ENCODE assay signal across 10 mouse cellular contexts in the genomic region with DNA sequence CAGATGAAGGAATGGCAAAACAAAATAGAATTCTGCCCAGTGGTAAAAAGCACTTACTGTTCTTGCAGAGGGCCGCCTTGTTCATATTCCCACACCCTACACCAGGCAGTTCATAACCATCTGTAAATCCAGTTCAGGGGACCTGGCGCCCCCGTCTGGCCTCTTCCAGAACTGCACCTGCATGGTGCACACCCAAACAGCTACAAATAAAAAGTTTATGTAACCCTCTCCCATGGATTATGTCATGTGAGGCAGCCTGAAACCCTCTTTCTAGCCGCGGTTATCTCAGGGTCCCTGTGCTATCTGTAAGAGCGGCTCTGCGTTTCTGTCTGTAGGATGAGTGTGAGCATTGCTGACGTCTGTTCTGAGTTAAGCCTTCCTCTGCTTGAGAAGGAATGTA. TPM values are rescaled to one million over a fixed set of nuclear protein-coding genes. Genes with fewer than 3 reads are reported as not detected.
A peak's percentile ranks its signal among the peaks of the same experiment; 100 is the strongest.
DNase-seq lines count a peak whose midpoint lies in the region; ATAC-seq and TF ChIP-seq lines count a peak whose summit lies in the region.
"Had no signal": no experiment of that assay in that cellular context is flagged by ENCODE, and none has a peak within 500 bp of the region (broad histone marks: within the 10 kb centered on the region; RNA-seq: fewer than 3 reads in every experiment).

No protein-coding gene starts in this region.

- TF ChIP-seq CTCF in E14TG2a.4 (conservative IDR thresholded peaks at IDR 0.05; ENCODE audit: low read length), result peak; percentile 99

- no peaks in the 10 kb centered on the region for H3K27me3 ChIP-seq in kidney, embryonic 16.5 days (ENCODE audit: insufficient read depth, low read length)
- H3K27me3 ChIP-seq in E14TG2a.4 (ENCODE audit: insufficient read depth, low read length), result peaks cover 14% of the 10 kb centered on the region; the same call in 1 of the 2 replicates
- H3K27me3 ChIP-seq in heart, embryonic 10.5 days (ENCODE audit: insufficient read depth, poor library complexity, severe bottlenecking), result no peaks in the 10 kb centered on the region
- H3K27me3 ChIP-seq in limb, embryonic 10.5 days (ENCODE audit: low read depth, poor library complexity, severe bottlenecking), result no peaks in the 10 kb centered on the region
- no peaks in the 10 kb centered on the region for H3K27me3 ChIP-seq in forebrain, embryonic 16.5 days (replicated peaks; ENCODE audit: control insufficient read depth, insufficient read depth, low read length)
- H3K27me3 ChIP-seq: embryonic facial prominence, embryonic 15.5 days; limb, embryonic 13.5 days had no signal

- 44% methylated on average over 8 of the region's 8 CpGs for WGBS in kidney, embryonic 16.5 days
- 22% methylated on average over 8 of the region's 8 CpGs for WGBS in heart, embryonic 10.5 days
- 36% methylated on average over 8 of the region's 8 CpGs for WGBS in limb, embryonic 10.5 days
- 38% methylated on average over 8 of the region's 8 CpGs for WGBS in forebrain, embryonic 16.5 days

- no peak overlapping the region for H3K4me2 ChIP-seq in kidney, embryonic 16.5 days (replicated peaks; ENCODE audit: low read depth, low read length)
- no peak overlapping the region for H3K4me2 ChIP-seq in forebrain, embryonic 16.5 days (ENCODE audit: low read length)
- H3K4me2 ChIP-seq: embryonic facial prominence, embryonic 15.5 days; limb, embryonic 13.5 days had no signal

- ATAC-seq in kidney, embryonic 16.5 days (ENCODE audit: low FRiP score, low TSS enrichment), result no peak
- peak; percentile 47 for ATAC-seq in neutrophil, adult 5-6 weeks (ENCODE audit: extremely low read depth, insufficient number of reproducible peaks, low FRiP score, poor library complexity, severe bottlenecking)
- ATAC-seq in forebrain, embryonic 16.5 days, result no peak

- no peak overlapping the region for H3K27ac ChIP-seq in kidney, embryonic 16.5 days (ENCODE audit: low read length)
- H3K27ac ChIP-seq in heart, embryonic 10.5 days, result no peak overlapping the region
- no peak overlapping the region for H3K27ac ChIP-seq in limb, embryonic 10.5 days
- no peak overlapping the region for H3K27ac ChIP-seq in forebrain, embryonic 16.5 days (ENCODE audit: low read length)
- H3K27ac ChIP-seq: embryonic facial prominence, embryonic 15.5 days; limb, embryonic 13.5 days had no signal

- peak; percentile 45 for DNase-seq in kidney, adult 11 months
- peak; percentile 81 for DNase-seq in adrenal gland, postnatal 25 days
- peak; percentile 91 for DNase-seq in heart, embryonic 10.5 days (ENCODE audit: low spot score)
- DNase-seq in limb, embryonic 10.5 days (ENCODE audit: low spot score), result peak; percentile 71

- H3K4me1 ChIP-seq in kidney, embryonic 16.5 days (ENCODE audit: insufficient read depth, low read length), result no peaks in the 10 kb centered on the region
- peaks cover 9% of the 10 kb centered on the region; the same call in 1 of the 2 replicates for H3K4me1 ChIP-seq in E14TG2a.4 (replicated peaks; ENCODE audit: low read depth, low read length)
- H3K4me1 ChIP-seq in heart, embryonic 10.5 days, result peaks cover 8% of the 10 kb centered on the region
- no peaks in the 10 kb centered on the region for H3K4me1 ChIP-seq in limb, embryonic 10.5 days
- H3K4me1 ChIP-seq in forebrain, embryonic 16.5 days (replicated peaks; ENCODE audit: control insufficient read depth, insufficient read depth, low read length), result no peaks in the 10 kb centered on the region
- H3K4me1 ChIP-seq: embryonic facial prominence, embryonic 15.5 days; limb, embryonic 13.5 days had no signal

- H3K36me3 ChIP-seq in kidney, embryonic 16.5 days (ENCODE audit: insufficient read depth, low read length), result no peaks in the 10 kb centered on the region
- H3K36me3 ChIP-seq in E14TG2a.4 (ENCODE audit: insufficient read depth, low read length), result no peaks in the 10 kb centered on the region
- H3K36me3 ChIP-seq in heart, embryonic 10.5 days, result no peaks in the 10 kb centered on the region
- no peaks in the 10 kb centered on the region for H3K36me3 ChIP-seq in limb, embryonic 10.5 days
- no peaks in the 10 kb centered on the region for H3K36me3 ChIP-seq in forebrain, embryonic 16.5 days (ENCODE audit: control insufficient read depth, insufficient read depth)
- H3K36me3 ChIP-seq: embryonic facial prominence, embryonic 15.5 days; limb, embryonic 13.5 days had no signal

- no peak overlapping the region for H3K9ac ChIP-seq in kidney, embryonic 16.5 days (replicated peaks; ENCODE audit: low read length)
- no peak overlapping the region for H3K9ac ChIP-seq in forebrain, embryonic 16.5 days (replicated peaks; ENCODE audit: low read depth, low read length)
- H3K9ac ChIP-seq: embryonic facial prominence, embryonic 15.5 days; limb, embryonic 13.5 days had no signal

- peaks cover 3% of the 10 kb centered on the region for H3K9me3 ChIP-seq in kidney, embryonic 16.5 days (ENCODE audit: low read length)
- peaks cover 4% of the 10 kb centered on the region; the same call in 1 of the 2 replicates for H3K9me3 ChIP-seq in E14TG2a.4 (ENCODE audit: low read length)
- peaks cover 5% of the 10 kb centered on the region; the same call in 1 of the 2 replicates for H3K9me3 ChIP-seq in heart, embryonic 10.5 days
- no peaks in the 10 kb centered on the region for H3K9me3 ChIP-seq in limb, embryonic 10.5 days (replicated peaks)
- no peaks in the 10 kb centered on the region for H3K9me3 ChIP-seq in forebrain, embryonic 16.5 days (ENCODE audit: control insufficient read depth, low read length)
- H3K9me3 ChIP-seq: embryonic facial prominence, embryonic 15.5 days had no signal

- H3K4me3 ChIP-seq in kidney, embryonic 16.5 days (ENCODE audit: low read length), result no peak overlapping the region
- no peak overlapping the region for H3K4me3 ChIP-seq in E14TG2a.4 (replicated peaks; ENCODE audit: low read length)
- no peak overlapping the region for H3K4me3 ChIP-seq in heart, embryonic 10.5 days
- H3K4me3 ChIP-seq in limb, embryonic 10.5 days, result no peak overlapping the region
- no peak overlapping the region for H3K4me3 ChIP-seq in forebrain, embryonic 16.5 days (replicated peaks; ENCODE audit: low read length)
- H3K4me3 ChIP-seq: embryonic facial prominence, embryonic 15.5 days; limb, embryonic 13.5 days had no signal

RNA-seq across cellular contexts. Expression of a gene that starts 7.6 kb away (rescaled TPM):
- 91.8 and 103 TPM in 2 replicates for polyA plus RNA-seq in kidney, embryonic 16.5 days (2015; fragmentation: Nextera tagmentation; extraction: Ambion mirVana)
- 1,988 and 2,596 TPM in 2 replicates for total RNA-seq in adrenal gland, postnatal 25 days (2021)
- polyA plus RNA-seq in heart, embryonic 10.5 days (2016; fragmentation: Nextera tagmentation; extraction: Ambion mirVana), result 73.1 and 94.3 TPM in 2 replicates
- polyA plus RNA-seq in limb, embryonic 10.5 days (2016; fragmentation: Nextera tagmentation; extraction: Ambion mirVana), result 43.5 and 45.2 TPM in 2 replicates
- 9.9 and 11.4 TPM in 2 replicates for total RNA-seq in neutrophil, adult 5-6 weeks (2017)
- polyA plus RNA-seq in forebrain, embryonic 16.5 days (2015; fragmentation: Nextera tagmentation; extraction: Ambion mirVana), result 33.4 and 38.3 TPM in 2 replicates

RNA-seq across cellular contexts. Expression of a gene that starts 40.6 kb away (rescaled TPM):
- polyA plus RNA-seq in kidney, embryonic 16.5 days (2015; fragmentation: Nextera tagmentation; extraction: Ambion mirVana), result 0.34 and 0.51 TPM in 2 replicates
- total RNA-seq in adrenal gland, postnatal 25 days (2021), result not detected in 2 replicates
- 0.34 and 0.67 TPM in 2 replicates for polyA plus RNA-seq in heart, embryonic 10.5 days (2016; fragmentation: Nextera tagmentation; extraction: Ambion mirVana)
- polyA plus RNA-seq in limb, embryonic 10.5 days (2016; fragmentation: Nextera tagmentation; extraction: Ambion mirVana), result 0.44 and 0.54 TPM in 2 replicates
- 1.2 and 1.4 TPM in 2 replicates for total RNA-seq in neutrophil, adult 5-6 weeks (2017)
- 0.39 and 0.46 TPM in 2 replicates for polyA plus RNA-seq in forebrain, embryonic 16.5 days (2015; fragmentation: Nextera tagmentation; extraction: Ambion mirVana)

RNA-seq across cellular contexts. Expression of a gene that starts 41.5 kb away (rescaled TPM):
- 1,279 and 1,344 TPM in 2 replicates for polyA plus RNA-seq in kidney, embryonic 16.5 days (2015; fragmentation: Nextera tagmentation; extraction: Ambion mirVana)
- total RNA-seq in adrenal gland, postnatal 25 days (2021), result 1,462 and 1,631 TPM in 2 replicates
- 921 and 966 TPM in 2 replicates for polyA plus RNA-seq in heart, embryonic 10.5 days (2016; fragmentation: Nextera tagmentation; extraction: Ambion mirVana)
- 856 and 992 TPM in 2 replicates for polyA plus RNA-seq in limb, embryonic 10.5 days (2016; fragmentation: Nextera tagmentation; extraction: Ambion mirVana)
- 672 and 724 TPM in 2 replicates for total RNA-seq in neutrophil, adult 5-6 weeks (2017)
- polyA plus RNA-seq in forebrain, embryonic 16.5 days (2015; fragmentation: Nextera tagmentation; extraction: Ambion mirVana), result 1,295 and 1,372 TPM in 2 replicates
